Mouse (Mus musculus) heart, adult 11 months (tissue): ENCODE measurements around the gene Adamts13.

Experiments used
- DNase-seq: peaks from one replicate; pipeline ENCODE4 v3.0.0; 2022

Adamts13 gene

GRCm38 (mm10) chr2:26973116-26973515, at the start of gene Adamts13:
TSS of gene Adamts13 (plus strand) at chr2:26973416.
- no peak for DNase-seq

- DNase-seq = no peak
Measured at GRCm38 (mm10) chr2:26927745-26928476, 45.3 kb upstream of the Adamts13 start.

- DNase-seq = no peak
Measured at GRCm38 (mm10) chr2:26930390-26930789, 42.8 kb upstream of the Adamts13 start.

GRCm38 (mm10) chr2:26932473-26933303, 40.5 kb upstream of the Adamts13 start:
- no peak for DNase-seq

GRCm38 (mm10) chr2:26933304-26934055, 39.7 kb upstream of the Adamts13 start, which contains the start of the genes Surf4 and Stkld1:
TSS of gene Surf4 (minus strand) at chr2:26933928.
TSS of gene Stkld1 (plus strand) at chr2:26934047.
- DNase-seq = peak; percentile 99

GRCm38 (mm10) chr2:26935286-26935685, 37.9 kb upstream of the Adamts13 start:
- DNase-seq = no peak

- DNase-seq = no peak
Measured at GRCm38 (mm10) chr2:26936425-26936824, 36.8 kb upstream of the Adamts13 start.

- peak; percentile 95 for DNase-seq
Measured at GRCm38 (mm10) chr2:26941539-26941938, 31.7 kb upstream of the Adamts13 start.

- DNase-seq = no peak
Measured at GRCm38 (mm10) chr2:26943253-26943652, 30.0 kb upstream of the Adamts13 start.

GRCm38 (mm10) chr2:26950411-26950810, 22.8 kb upstream of the Adamts13 start:
- DNase-seq = no peak

- no peak for DNase-seq
Measured at GRCm38 (mm10) chr2:26951346-26951905, 21.8 kb upstream of the Adamts13 start.

GRCm38 (mm10) chr2:26952193-26952592, 21.0 kb upstream of the Adamts13 start:
- no peak for DNase-seq

- DNase-seq = no peak
Measured at GRCm38 (mm10) chr2:26952866-26953265, 20.4 kb upstream of the Adamts13 start.

GRCm38 (mm10) chr2:26954735-26955395, 18.4 kb upstream of the Adamts13 start:
- DNase-seq = no peak

GRCm38 (mm10) chr2:26956811-26957487, 16.3 kb upstream of the Adamts13 start:
- no peak for DNase-seq

- DNase-seq = no peak
Measured at GRCm38 (mm10) chr2:26957488-26957859, 15.7 kb upstream of the Adamts13 start.

- DNase-seq = no peak
Measured at GRCm38 (mm10) chr2:26960756-26961155, 12.5 kb upstream of the Adamts13 start.

- DNase-seq = peak; percentile 99
Measured at GRCm38 (mm10) chr2:26963923-26964723, 9.1 kb upstream of the Adamts13 start, which contains the start of gene Rexo4. TSS of gene Rexo4 (minus strand) at chr2:26964386.

GRCm38 (mm10) chr2:26964724-26965370, 8.4 kb upstream of the Adamts13 start:
- no peak for DNase-seq

- no peak for DNase-seq
Measured at GRCm38 (mm10) chr2:26967262-26967661, 6.0 kb upstream of the Adamts13 start.
